Mouse (Mus musculus): ENCODE results near the gene Prune1.
A peak's percentile ranks its signal among the peaks of the same experiment; 100 is the strongest.

The Prune1 gene

DNA sequence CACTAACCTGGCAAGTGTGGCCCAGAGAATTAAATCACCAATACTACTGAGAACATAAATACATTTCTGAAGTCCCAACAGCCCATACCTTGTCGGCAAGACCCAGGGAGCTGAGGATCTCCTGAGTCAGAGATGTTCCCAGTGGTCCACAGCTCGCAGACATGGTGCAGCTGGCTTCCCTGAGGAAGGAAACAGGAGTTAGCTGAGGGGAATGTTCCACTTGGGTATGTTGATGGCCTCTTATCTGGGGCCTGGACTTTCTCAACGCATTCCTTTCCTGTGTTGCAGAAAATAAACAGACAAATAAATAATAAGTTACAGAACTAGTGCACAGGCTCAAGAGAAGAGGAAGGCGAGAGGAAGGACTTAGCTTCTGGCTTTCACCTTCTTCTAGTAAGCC lies 24.4 kb upstream of the Prune1 start:
- DNase-seq (ENCODE audit: low spot score) = no peak

- DNase-seq (ENCODE audit: low spot score) = no peak
Observed at GRCm38 (mm10) chr3:95301204-95301796, 19.4 kb upstream of the Prune1 start.

GRCm38 (mm10) chr3:95298018-95298417 lies 16.1 kb upstream of the Prune1 start:
- DNase-seq (ENCODE audit: low spot score) = no peak

DNA sequence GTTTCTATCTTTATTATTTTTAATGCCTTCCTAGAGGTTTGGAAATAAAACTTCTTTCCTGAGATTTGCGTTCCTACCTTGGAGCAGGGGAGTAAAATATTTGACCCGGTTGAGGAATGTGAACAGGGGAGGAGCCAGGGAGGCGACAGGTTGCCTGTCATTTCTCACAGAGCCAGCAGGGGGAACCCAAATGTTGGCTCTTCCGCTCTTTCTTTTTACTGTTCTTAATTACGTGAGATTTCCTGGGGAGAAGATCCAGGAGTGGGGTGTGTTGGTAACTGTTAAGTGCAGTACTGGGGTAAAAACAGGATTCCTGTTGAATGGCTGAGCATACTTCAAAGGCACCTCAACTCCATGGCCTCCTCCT lies 14.2 kb upstream of the Prune1 start:
- peak; percentile 53 for DNase-seq (ENCODE audit: low spot score)

- no peak for DNase-seq (ENCODE audit: low spot score)
Observed at GRCm38 (mm10) chr3:95295321-95296102, 13.6 kb upstream of the Prune1 start.

DNA sequence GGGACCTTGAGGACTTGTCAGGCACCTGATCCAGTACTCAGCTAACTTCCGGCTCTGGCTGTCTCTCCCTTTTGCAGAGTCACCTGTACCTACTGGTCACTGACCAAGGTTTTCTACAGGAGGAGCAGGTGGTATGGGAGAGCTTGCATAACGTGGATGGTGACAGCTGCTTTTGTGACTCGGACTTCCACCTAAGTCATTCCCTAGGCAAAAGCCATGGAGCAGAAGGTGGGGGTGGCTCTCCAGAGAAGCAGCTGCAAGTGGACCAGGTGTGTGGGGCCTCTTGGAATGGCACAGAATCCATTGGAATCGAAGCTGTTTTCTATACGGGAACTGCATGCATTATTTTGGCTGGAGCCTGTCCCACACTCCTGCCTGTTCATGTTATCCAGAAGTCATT lies 12.8 kb upstream of the Prune1 start:
- no peak for DNase-seq (ENCODE audit: low spot score)

GRCm38 (mm10) chr3:95294316-95294715 lies 12.4 kb upstream of the Prune1 start:
- no peak for DNase-seq (ENCODE audit: low spot score)

GRCm38 (mm10) chr3:95293537-95293936 lies 11.7 kb upstream of the Prune1 start:
- DNase-seq (ENCODE audit: low spot score) = no peak

DNA sequence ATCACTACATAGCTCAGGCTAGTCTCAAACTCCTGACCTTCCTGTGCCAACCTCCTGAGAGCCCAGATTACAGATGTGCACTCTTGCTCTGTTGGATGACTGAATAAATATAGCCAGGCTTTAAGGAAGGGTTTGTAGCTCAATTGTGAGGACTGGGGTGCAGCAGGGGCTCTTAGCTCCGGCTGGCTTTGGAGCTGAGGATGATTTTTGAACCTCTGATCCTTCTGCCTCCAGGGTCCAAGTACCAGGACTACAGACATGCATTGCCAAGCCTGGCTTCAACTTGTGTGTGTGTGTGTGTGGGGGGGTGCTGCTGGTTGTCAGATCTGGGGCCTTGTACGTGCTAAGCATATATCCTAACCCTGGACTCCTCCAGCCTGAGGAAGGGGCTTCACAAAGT lies 11.0 kb upstream of the Prune1 start:
- no peak for DNase-seq (ENCODE audit: low spot score)

GRCm38 (mm10) chr3:95291041-95291440 lies 9.2 kb upstream of the Prune1 start:
- DNase-seq (ENCODE audit: low spot score) = no peak

DNA sequence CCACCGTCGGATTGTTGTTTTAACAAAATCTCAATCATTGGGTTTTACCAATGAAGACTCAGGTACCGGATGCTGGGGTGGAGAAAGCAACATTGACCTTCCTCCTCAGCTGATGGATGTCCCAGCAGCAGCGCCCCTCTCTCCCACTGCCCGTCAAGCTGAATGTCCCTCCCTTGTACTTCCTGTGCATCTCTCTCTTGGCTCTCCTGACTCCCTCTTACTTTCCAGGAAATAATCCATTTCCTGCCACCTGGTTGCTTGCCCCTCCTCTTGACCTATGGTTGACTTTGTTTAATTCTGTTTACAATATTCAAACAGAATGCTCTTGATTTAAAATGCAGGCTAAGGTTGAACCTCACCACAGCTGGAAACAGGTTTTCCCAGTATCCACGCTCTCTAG lies 8.3 kb upstream of the Prune1 start:
- no peak for DNase-seq (ENCODE audit: low spot score)

DNA sequence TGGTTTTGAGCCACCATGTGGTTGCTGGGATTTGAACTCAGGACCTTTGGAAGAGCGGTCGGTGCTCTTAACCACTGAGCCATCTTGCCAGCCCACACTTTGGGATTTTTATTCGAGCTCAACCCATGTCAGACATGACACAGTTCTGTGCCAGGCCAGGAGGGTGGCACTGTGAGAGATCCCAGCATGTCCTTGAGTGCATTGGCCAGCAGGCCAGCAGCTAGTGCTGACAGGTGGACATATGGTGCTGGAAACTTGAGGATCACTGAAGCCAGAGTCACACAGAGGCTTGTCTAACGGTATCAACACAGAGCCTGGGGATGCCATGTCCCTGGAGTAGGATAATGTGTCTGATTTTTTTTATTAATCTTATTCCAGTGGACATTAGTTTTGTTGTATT lies 7.5 kb upstream of the Prune1 start:
- DNase-seq (ENCODE audit: low spot score) = no peak

DNA sequence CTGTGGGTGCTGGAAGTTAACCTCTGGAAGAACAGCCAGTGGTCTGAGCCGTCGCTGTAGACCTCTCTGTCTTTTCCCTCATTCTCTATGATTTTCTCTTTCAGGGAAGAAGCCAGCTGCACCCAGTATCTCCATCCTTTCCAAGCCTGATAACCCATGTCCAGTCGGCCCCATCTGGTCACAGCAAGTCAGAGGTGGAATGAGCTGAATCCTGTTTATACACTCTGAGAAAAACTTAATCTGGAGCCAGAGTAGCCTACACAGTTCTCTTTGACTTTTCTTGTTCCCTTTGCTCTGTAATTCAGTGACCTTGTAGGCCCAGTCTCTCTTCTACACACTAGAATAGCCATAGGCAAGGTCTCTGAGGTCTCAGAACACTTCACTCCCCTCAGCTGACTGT lies 5.7 kb upstream of the Prune1 start:
- DNase-seq (ENCODE audit: low spot score) = no peak

- no peak for DNase-seq (ENCODE audit: low spot score)
Observed at GRCm38 (mm10) chr3:95286510-95286909, 4.6 kb upstream of the Prune1 start.

- no peak for DNase-seq (ENCODE audit: low spot score)
Observed at GRCm38 (mm10) chr3:95286011-95286410, 4.1 kb upstream of the Prune1 start.

GRCm38 (mm10) chr3:95285390-95285789 lies 3.5 kb upstream of the Prune1 start:
- DNase-seq (ENCODE audit: low spot score) = no peak

DNA sequence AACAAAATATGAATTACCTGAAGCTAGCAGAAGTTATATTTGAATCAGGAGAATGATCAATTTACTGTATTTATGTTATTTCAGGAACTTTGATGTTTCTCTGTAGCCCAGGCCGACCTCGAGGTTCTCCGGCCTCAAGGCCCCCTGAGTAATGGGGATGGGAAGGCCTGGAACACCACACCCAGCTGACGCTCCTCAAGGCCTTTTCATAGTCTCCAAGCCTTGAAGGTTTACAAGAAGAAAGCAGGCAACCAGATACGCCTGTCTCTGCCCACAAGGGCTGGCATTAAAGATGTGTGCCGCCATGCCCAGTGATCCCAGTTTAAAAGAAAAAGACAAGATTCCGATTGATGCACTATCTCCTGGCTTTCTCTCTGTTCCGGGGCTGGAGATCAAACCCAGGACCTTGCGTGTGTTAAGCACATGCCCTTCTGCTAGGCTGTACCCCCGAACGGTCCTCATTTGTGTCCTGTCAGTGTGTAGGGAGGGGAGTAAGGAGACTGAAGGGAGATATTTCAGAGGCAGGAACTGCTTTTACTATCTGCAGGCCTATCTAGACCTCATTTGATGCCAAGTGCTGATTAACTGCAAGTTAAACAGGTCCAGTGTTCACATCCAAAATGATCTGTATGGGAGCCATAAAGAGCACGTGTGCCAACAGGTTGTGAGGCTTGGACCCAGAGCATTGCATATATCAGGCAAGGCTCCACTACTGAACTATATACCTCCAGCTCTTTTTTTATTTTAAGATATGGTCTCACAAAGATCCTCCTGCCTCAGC lies 2.8 kb upstream of the Prune1 start:
- DNase-seq (ENCODE audit: low spot score) = no peak

- no peak for DNase-seq (ENCODE audit: low spot score)
Observed at GRCm38 (mm10) chr3:95284062-95284461, 2.2 kb upstream of the Prune1 start.

GRCm38 (mm10) chr3:95283589-95283941 lies 1.7 kb upstream of the Prune1 start:
- DNase-seq (ENCODE audit: low spot score) = no peak

DNA sequence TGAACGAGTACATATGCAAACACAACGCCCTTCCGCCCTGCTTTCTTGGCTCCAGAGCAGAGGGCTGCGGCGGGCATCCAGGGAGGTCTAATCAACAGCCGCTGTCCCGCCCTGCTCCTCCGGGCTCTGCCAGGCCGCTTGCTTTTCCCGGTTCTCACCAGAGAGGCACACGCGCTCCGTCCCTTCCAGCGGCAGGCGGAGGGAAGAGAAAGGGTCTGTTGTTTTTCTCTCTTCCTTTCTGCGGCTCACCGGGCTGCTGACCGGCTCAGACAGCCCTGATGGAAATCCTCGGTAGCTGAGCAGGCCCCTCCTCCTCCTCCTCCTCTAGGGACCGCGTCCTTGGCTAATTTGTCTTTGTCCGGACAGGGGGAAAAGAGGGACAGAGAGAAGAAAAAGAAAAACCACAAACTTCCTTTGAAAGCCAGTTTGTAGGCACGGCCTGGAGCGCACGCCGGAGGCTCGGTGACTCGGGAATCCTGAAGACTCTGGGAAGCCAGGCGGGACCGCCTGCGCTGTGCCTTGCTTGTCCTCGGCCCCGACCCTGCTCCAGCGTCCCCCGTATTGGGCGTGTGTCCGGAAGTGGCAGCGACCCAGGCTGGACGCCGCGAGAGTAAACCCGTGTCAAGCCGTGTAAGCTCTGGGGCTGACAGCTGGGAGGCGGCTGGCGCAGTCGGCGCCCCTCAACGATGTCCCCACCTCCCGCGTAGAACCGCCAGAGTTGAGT lies 1.2 kb upstream of the Prune1 start:
- DNase-seq (ENCODE audit: low spot score) = peak; percentile 91

DNA sequence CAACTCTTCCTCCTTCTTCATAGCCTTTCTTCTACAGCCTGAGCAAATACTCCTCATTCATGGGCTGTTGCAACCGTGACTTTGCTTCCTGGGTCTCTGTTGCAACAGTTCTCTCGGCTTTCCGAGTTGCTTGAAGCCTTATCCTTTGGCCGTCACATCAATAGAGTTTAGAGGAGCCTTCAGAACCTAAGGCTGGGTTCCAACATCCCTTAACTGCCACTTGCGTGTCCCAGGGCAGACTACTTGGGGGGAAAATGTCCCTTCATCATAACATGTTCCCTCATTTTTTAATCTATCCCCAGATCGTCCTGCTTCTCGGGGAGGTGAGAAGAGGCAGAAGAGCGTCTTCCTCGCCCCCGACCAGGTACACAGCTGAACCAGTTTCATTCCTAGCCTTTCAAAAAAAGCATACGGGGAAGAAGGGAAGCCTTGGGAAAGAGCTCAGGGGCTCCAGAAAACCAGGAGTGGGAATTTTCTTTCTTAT lies 547 bp upstream of the Prune1 start:
- peak; percentile 45 for DNase-seq (ENCODE audit: low spot score)

- no peak for DNase-seq (ENCODE audit: low spot score)
Observed at GRCm38 (mm10) chr3:95280747-95281146, 1.1 kb downstream of the Prune1 start.

Measured in MN1 (cell line).